In genomic region chr12:5352771-5353170, GRCm38 (mm10) we compare ENCODE assay signal across 18 mouse cellular contexts. TPM values are rescaled to one million over a fixed set of nuclear protein-coding genes. Genes with fewer than 3 reads are reported as not detected.
"Had no signal": no experiment of that assay in that cellular context is flagged by ENCODE, and none has a peak within 500 bp of the region (broad histone marks: within the 10 kb centered on the region; RNA-seq: fewer than 3 reads in every experiment).

No protein-coding gene starts in this region.

- H3K9ac ChIP-seq: liver, postnatal 0 days; lung, embryonic 15.5 days; midbrain, embryonic 13.5 days; midbrain, embryonic 15.5 days; neural tube, embryonic 12.5 days; stomach, embryonic 15.5 days had no signal

- H3K27ac ChIP-seq: lung, embryonic 15.5 days; macrophage; midbrain, embryonic 13.5 days; midbrain, embryonic 15.5 days; neural tube, embryonic 12.5 days; stomach, embryonic 15.5 days; stomach, postnatal 0 days had no signal

- H3K36me3 ChIP-seq: lung, embryonic 15.5 days; midbrain, embryonic 13.5 days; midbrain, embryonic 15.5 days; neural tube, embryonic 12.5 days; stomach, embryonic 15.5 days had no signal

- DNase-seq: liver, postnatal 0 days; lung, adult 2 months; lung, postnatal 10 days; right cerebral cortex, postnatal 25 days; thymus, adult 2 months; thymus, postnatal 25 days; thymus, postnatal 4 days had no signal

- H3K4me3 ChIP-seq: lung, embryonic 15.5 days; megakaryocyte, embryonic 14.5 days; midbrain, embryonic 13.5 days; midbrain, embryonic 15.5 days; neural tube, embryonic 12.5 days; stomach, embryonic 15.5 days had no signal

- H3K27me3 ChIP-seq: lung, embryonic 15.5 days; megakaryocyte, embryonic 14.5 days; midbrain, embryonic 13.5 days; midbrain, embryonic 15.5 days; neural tube, embryonic 12.5 days; stomach, embryonic 15.5 days had no signal

- ATAC-seq: liver, postnatal 0 days; midbrain, embryonic 13.5 days; midbrain, embryonic 15.5 days had no signal

- H3K9me3 ChIP-seq: lung, embryonic 15.5 days; megakaryocyte, embryonic 14.5 days; midbrain, embryonic 13.5 days; midbrain, embryonic 15.5 days; neural tube, embryonic 12.5 days; stomach, embryonic 15.5 days had no signal

- H3K4me1 ChIP-seq: lung, embryonic 15.5 days; megakaryocyte, embryonic 14.5 days; neural tube, embryonic 12.5 days; stomach, embryonic 15.5 days had no signal

- H3K4me2 ChIP-seq: lung, embryonic 15.5 days; midbrain, embryonic 11.5 days; midbrain, embryonic 13.5 days; midbrain, embryonic 15.5 days; neural tube, embryonic 12.5 days; stomach, embryonic 15.5 days had no signal

RNA-seq across cellular contexts. Expression of gene Klhl29, which starts 22.7 kb away (rescaled TPM):
- total RNA-seq: megakaryocyte progenitor cell, adult 5-6 weeks; monocyte, adult 5-6 weeks had no signal
- polyA plus RNA-seq: macrophage had no signal
